Mouse (Mus musculus): ENCODE results near the gene Gm17409. TPM values are rescaled to one million over a fixed set of nuclear protein-coding genes. Genes with fewer than 3 reads are reported as not detected.

Gm17409 gene
- polyA plus RNA-seq (2012; rRNA removed): not detected in 2 replicates

DNA sequence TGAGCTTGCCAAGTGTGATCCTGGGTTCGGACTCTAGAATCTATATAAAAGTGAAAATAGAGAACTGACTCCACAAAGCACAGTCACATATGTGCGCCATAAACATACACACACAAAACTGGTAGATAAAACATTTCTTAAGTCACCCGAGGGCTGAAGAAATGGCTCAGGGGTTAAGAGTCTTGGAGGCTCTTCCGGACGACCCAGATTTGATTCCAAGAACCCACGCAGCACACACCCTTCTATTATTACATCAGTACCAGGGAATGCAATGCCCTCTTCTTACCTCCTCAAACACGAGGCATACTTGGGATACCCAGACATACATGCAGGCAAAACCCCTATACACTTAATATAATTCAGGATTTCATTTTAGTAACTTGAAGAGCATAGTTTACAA, at the start of gene Gm17409:
Gm17409 (plus strand) TSS at position 301 of the 400 bp plus-strand sequence.
- no peaks in the 10 kb centered on the region for H3K4me1 ChIP-seq (ENCODE audit: control insufficient read depth, insufficient read depth, low read length)
- TF ChIP-seq POLR2A (IDR thresholded peaks at IDR 0.05; ENCODE audit: borderline replicate concordance, insufficient read depth, low read length): no peak
- no peak for TF ChIP-seq CTCF (IDR thresholded peaks at IDR 0.05; ENCODE audit: borderline replicate concordance, insufficient read depth, low read depth, low read length)
- H3K27ac ChIP-seq (ENCODE audit: insufficient read depth, low read length): no peak within 1 kb of the TSS
- 77% methylated on average over 7 of the region's 7 CpGs for WGBS
- no peak for DNase-seq
- no peaks in the 10 kb centered on the region for H3K27me3 ChIP-seq (ENCODE audit: control insufficient read depth, insufficient read depth, low read length)
- no peak within 1 kb of the TSS for H3K4me3 ChIP-seq (replicated peaks; ENCODE audit: insufficient read depth, low read depth, low read length)

DNA sequence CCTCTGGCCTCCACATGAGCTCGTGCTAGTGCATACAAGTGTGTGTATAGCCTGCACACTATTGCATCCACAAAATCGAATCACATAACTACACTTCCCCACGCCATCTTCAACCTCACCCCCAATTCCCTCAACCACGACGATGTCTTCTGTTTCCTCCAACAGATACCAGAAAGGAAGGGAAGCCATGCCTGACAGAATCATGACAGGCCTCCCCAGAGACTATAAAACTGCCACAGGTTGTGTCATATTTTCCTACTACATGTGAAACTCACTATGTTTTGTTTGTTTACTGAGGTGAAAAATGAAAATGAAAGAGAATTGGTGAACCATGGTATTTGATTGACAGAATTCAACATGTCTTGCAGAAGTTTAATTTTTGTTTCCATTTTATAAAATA, 46.6 kb upstream of the Gm17409 start:
- 85% methylated on average over 5 of the region's 5 CpGs for WGBS
- DNase-seq: no peak

DNA sequence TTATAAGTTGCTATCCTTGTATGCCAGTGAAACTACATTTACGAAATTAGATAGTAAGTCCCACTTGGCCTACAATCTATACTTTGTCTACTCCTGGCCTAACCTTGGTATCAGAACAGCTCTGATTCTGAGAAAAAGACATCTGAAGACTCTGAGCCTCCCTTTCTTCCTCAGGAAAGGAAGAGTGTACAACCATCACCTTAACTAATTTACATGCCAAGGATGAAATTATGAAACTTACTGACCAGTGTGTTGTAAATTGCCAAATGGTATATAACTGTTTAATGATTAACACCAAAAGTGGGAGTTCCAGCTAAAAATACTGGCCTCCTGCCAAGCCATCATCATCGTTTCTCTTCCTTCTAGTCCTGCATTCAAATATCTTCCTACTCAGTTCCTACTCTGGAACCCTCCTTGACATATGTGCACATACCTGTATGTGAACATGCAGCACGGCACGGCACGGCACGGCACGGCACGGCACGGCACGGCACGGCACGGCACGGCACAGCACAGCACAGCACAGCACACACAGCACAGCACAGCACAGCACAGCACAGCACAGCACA, 44.4 kb upstream of the Gm17409 start:
- no peak for TF ChIP-seq POLR2A (IDR thresholded peaks at IDR 0.05; ENCODE audit: borderline replicate concordance, insufficient read depth, low read length)
- no peak for TF ChIP-seq CTCF (IDR thresholded peaks at IDR 0.05; ENCODE audit: borderline replicate concordance, insufficient read depth, low read depth, low read length)

More for the DNA sequence above, 46.6 kb upstream of the Gm17409 start:
- TF ChIP-seq CTCF (IDR thresholded peaks at IDR 0.05; ENCODE audit: borderline replicate concordance, insufficient read depth, low read depth, low read length): no peak
- TF ChIP-seq POLR2A (IDR thresholded peaks at IDR 0.05; ENCODE audit: borderline replicate concordance, insufficient read depth, low read length): no peak
- Histone ChIP-seq H3K27me3 (ENCODE audit: control insufficient read depth, insufficient read depth, low read length) (no peaks in the 10 kb centered on the region), H3K27ac (ENCODE audit: insufficient read depth, low read length) (no peak overlapping the region), H3K4me1 (ENCODE audit: control insufficient read depth, insufficient read depth, low read length) (no peaks in the 10 kb centered on the region; the same call in 1 of the 2 replicates), H3K4me3 (replicated peaks; ENCODE audit: insufficient read depth, low read depth, low read length) (no peak overlapping the region)

DNA sequence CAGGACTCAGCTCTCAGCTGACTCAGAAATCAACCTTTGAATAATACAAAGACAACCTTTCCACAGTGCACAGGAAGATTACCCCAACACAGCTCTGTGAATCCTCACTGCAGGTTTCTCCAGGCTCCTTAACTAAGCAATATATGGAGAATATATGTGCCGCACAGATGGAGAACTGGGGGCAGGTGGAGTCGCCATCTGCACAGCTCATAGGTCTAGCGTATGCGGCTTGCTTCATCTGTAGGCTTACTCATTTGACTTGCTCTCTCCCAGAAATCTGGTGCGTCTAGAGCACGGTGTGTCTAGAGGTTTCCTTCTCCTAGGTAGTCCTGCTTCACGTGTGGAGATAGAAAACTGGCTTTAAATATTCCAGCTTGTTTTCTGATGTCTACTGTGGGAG, 37.7 kb upstream of the Gm17409 start:
- Histone ChIP-seq H3K27me3 (ENCODE audit: control insufficient read depth, insufficient read depth, low read length) (no peaks in the 10 kb centered on the region), H3K4me1 (ENCODE audit: control insufficient read depth, insufficient read depth, low read length) (no peaks in the 10 kb centered on the region), H3K4me3 (replicated peaks; ENCODE audit: insufficient read depth, low read depth, low read length) (no peak overlapping the region), H3K27ac (ENCODE audit: insufficient read depth, low read length) (no peak overlapping the region)
- 76% methylated on average over 7 of the region's 7 CpGs for WGBS
- no peak for DNase-seq
- TF ChIP-seq POLR2A (IDR thresholded peaks at IDR 0.05; ENCODE audit: borderline replicate concordance, insufficient read depth, low read length) (no peak), CTCF (IDR thresholded peaks at IDR 0.05; ENCODE audit: borderline replicate concordance, insufficient read depth, low read depth, low read length) (no peak)

More for the DNA sequence above, 44.4 kb upstream of the Gm17409 start:
- H3K4me3 ChIP-seq (replicated peaks; ENCODE audit: insufficient read depth, low read depth, low read length): no peak overlapping the region
- no peaks in the 10 kb centered on the region; the same call in 1 of the 2 replicates for H3K4me1 ChIP-seq (ENCODE audit: control insufficient read depth, insufficient read depth, low read length)
- 92% methylated on average over 13 of the region's 13 CpGs for WGBS
- no peak for DNase-seq
- H3K27me3 ChIP-seq (ENCODE audit: control insufficient read depth, insufficient read depth, low read length): no peaks in the 10 kb centered on the region
- no peak overlapping the region for H3K27ac ChIP-seq (ENCODE audit: insufficient read depth, low read length)

DNA sequence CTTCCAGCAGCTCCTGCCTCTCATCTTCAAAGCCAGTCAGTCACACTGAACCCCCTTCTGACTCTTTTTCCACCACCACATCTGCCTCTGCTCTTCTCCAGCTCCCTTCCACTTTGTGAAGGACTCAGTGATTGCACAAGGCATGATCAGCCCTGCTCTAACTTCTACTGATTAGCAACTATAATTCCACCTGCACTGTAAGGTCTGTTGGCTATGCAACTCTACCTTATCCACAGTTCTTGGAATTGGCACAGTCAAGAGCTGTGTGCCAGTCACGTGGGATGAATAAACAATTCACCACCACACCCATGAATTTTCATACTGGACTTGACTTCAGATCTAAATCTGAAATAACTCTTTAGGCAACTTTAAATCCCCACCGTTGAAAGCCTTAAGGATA, 36.6 kb upstream of the Gm17409 start:
- no peak for DNase-seq
- TF ChIP-seq POLR2A (IDR thresholded peaks at IDR 0.05; ENCODE audit: borderline replicate concordance, insufficient read depth, low read length) (no peak), CTCF (IDR thresholded peaks at IDR 0.05; ENCODE audit: borderline replicate concordance, insufficient read depth, low read depth, low read length) (no peak)
- WGBS: 88% methylated on average over 2 of the region's 2 CpGs
- no peak overlapping the region for H3K27ac ChIP-seq (ENCODE audit: insufficient read depth, low read length)
- H3K4me3 ChIP-seq (replicated peaks; ENCODE audit: insufficient read depth, low read depth, low read length): no peak overlapping the region
- H3K4me1 ChIP-seq (ENCODE audit: control insufficient read depth, insufficient read depth, low read length): no peaks in the 10 kb centered on the region
- H3K27me3 ChIP-seq (ENCODE audit: control insufficient read depth, insufficient read depth, low read length): no peaks in the 10 kb centered on the region

DNA sequence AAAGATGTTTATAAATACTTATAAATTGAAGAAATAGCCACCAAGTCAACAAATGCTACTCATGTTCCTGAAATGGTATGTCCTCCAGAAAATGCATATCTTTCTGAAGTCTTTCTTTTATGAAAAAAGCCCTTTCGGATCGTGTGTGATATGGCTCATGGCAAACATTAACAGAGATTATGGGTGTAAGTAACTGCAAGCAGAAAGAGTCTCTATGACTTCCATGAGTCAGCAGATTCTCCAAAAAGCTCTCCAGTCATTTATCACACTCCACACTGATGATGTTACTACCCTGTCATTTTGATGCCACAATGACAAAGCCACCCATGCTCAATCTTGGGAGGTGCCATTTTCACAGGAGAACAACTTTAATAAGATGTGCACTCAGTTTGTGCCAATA, 35.5 kb upstream of the Gm17409 start:
- Histone ChIP-seq H3K4me3 (replicated peaks; ENCODE audit: insufficient read depth, low read depth, low read length) (no peak overlapping the region), H3K4me1 (ENCODE audit: control insufficient read depth, insufficient read depth, low read length) (no peaks in the 10 kb centered on the region), H3K27ac (ENCODE audit: insufficient read depth, low read length) (no peak overlapping the region), H3K27me3 (ENCODE audit: control insufficient read depth, insufficient read depth, low read length) (no peaks in the 10 kb centered on the region)
- WGBS: 92% methylated on average over 2 of the region's 2 CpGs
- TF ChIP-seq CTCF (IDR thresholded peaks at IDR 0.05; ENCODE audit: borderline replicate concordance, insufficient read depth, low read depth, low read length) (no peak), POLR2A (IDR thresholded peaks at IDR 0.05; ENCODE audit: borderline replicate concordance, insufficient read depth, low read length) (no peak)
- no peak for DNase-seq

DNA sequence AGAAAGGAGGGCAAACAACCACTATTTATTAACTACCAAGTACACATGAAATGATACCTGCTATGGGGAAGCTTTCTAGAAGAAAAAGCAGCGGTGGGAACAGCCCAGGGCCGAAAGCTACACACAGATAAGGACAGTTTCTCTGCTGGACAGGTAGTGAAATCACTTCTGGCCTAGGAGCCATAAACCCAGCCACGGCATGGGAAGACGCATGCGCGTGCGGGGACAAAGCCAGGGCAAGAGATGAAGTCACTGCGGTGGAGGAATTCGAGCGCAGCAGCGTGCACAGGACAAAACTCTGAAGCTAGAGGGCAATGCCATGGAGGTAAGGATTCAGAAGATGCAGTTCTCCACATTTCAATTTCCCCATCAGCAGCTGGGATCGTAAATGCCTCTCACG, 34.4 kb upstream of the Gm17409 start:
- no peaks in the 10 kb centered on the region for H3K27me3 ChIP-seq (ENCODE audit: control insufficient read depth, insufficient read depth, low read length)
- TF ChIP-seq POLR2A (IDR thresholded peaks at IDR 0.05; ENCODE audit: borderline replicate concordance, insufficient read depth, low read length): no peak
- TF ChIP-seq CTCF (IDR thresholded peaks at IDR 0.05; ENCODE audit: borderline replicate concordance, insufficient read depth, low read depth, low read length): no peak
- H3K4me3 ChIP-seq (replicated peaks; ENCODE audit: insufficient read depth, low read depth, low read length): no peak overlapping the region
- DNase-seq: no peak
- H3K27ac ChIP-seq (ENCODE audit: insufficient read depth, low read length): no peak overlapping the region
- 96% methylated on average over 13 of the region's 13 CpGs for WGBS
- H3K4me1 ChIP-seq (ENCODE audit: control insufficient read depth, insufficient read depth, low read length): no peaks in the 10 kb centered on the region

DNA sequence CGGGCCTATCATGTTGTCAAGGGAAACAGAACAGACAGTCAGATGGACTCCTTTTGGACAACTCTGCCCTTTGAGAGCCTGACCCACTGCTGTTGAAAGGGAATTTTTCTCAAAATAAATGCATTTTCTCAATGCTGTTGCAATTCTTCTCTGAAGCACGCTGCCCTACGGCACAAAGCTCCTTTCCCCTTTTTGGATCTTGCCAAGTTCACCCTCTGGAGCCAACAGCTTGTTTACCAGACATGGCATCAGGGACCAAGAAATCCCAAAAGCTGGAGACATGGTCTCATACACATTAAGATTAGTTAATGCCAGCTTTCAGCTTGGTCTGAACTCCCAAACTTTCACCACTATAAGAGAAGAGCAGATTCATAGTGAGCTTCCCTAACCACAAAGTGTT, 33.0 kb upstream of the Gm17409 start:
- Histone ChIP-seq H3K4me1 (ENCODE audit: control insufficient read depth, insufficient read depth, low read length) (no peaks in the 10 kb centered on the region), H3K27me3 (ENCODE audit: control insufficient read depth, insufficient read depth, low read length) (no peaks in the 10 kb centered on the region), H3K27ac (ENCODE audit: insufficient read depth, low read length) (no peak overlapping the region), H3K4me3 (replicated peaks; ENCODE audit: insufficient read depth, low read depth, low read length) (no peak overlapping the region)
- WGBS: 67% methylated on average over 3 of the region's 3 CpGs
- TF ChIP-seq CTCF (IDR thresholded peaks at IDR 0.05; ENCODE audit: borderline replicate concordance, insufficient read depth, low read depth, low read length) (no peak), POLR2A (IDR thresholded peaks at IDR 0.05; ENCODE audit: borderline replicate concordance, insufficient read depth, low read length) (no peak)
- DNase-seq: no peak

Measured in cerebellum, adult 2 months (tissue).